Mouse (Mus musculus) regulatory T cell (primary cell): ENCODE measurements around the gene Spns1.
"Not testable (repeated sequence)": the region's sequence is repeated elsewhere in the genome, so short reads cannot be mapped to it uniquely, and the experiment has no call there.

Source experiments
- in situ Hi-C: fragments of 300-600 bp; cut with MboI, MseI; formaldehyde crosslinking; loops from one replicate; pipeline ENCODE4 v1.15.1; 2025; ENCODE audit warnings: high pct_unique_total_duplicates

Gene Spns1

DNA sequence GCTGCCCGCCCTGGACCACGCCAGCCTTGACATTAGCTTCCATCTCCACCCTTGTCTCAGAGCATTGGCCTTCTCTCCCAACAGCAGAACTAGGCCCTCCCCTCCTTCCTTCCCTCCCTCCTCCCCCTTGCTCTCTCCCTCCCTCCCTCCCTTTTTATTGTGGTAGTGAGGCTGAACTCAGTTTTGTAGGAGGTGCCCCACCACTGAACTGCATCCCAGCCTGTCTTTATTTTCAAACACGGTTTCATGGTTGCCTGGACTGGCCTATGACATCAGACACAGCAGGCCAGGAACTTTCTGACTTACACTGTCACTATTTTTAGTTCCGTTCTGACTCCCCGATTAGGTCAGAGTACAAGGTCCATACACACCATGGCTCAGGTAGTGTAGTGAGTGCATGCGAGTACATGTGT lies 37.0 kb downstream of the Spns1 start:
- in situ Hi-C loops, result no loop called here

DNA sequence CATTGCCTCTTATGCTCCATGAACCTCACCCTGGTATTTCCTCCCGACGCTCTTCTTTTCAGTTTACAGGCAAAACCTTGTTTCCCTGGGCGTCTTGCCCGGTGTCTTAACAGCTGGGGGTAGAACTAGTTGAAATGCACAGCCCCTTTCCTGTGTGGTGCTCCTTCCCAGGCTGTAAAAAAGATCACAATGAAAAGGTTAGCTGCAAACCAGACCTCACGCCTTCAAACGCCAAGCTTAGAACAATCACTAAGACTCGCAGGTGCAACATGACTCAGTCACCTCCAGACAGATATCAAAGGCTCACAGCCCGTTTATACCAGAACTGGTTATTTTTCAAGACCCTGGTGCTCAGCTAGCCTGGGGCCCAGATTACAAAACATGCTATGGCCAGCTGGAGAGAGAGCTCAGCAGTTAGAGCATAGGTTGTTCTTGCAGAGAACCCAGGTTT lies 37.7 kb downstream of the Spns1 start:
- in situ Hi-C loops, result no loop called here

DNA sequence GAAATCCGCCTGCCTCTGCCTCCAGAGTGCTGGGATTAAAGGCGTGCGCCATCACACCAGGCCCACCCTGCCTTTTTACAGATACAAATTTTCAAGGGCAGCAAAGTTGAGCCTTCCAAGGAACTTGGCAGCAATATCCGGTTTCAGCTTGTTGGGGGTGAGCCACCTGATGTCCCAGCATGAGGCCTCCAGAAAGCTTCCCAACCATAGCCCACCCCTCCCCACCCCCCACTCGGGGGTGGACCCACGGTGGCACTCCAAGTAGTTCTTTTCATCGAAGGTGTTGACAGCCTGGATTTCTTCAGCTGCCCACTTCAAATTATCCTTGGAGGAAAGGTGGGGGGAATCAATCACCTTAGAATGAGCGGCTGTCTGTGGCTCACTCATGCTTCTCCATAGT lies 38.3 kb downstream of the Spns1 start:
- in situ Hi-C loops, result no loop called here

DNA sequence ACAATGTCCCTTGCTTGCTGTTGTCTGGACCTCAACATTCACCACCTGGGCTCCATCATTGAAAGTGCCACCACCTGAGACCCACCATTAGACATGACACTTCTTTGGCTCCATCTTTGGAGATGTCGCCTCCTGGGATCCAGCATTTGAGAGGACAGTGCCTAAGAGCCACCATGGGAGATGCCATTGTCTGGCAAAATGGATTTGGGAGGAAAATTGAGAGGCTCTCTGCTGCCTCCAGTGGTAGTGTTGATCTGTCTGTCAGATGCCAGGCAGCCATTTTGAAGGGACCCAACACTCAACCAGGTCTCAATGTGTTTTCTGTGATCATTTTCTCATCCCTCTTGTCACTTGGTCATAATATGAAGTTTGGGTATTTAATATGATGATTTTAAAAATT lies 41.7 kb downstream of the Spns1 start:
- in situ Hi-C loops, result no loop called here

DNA sequence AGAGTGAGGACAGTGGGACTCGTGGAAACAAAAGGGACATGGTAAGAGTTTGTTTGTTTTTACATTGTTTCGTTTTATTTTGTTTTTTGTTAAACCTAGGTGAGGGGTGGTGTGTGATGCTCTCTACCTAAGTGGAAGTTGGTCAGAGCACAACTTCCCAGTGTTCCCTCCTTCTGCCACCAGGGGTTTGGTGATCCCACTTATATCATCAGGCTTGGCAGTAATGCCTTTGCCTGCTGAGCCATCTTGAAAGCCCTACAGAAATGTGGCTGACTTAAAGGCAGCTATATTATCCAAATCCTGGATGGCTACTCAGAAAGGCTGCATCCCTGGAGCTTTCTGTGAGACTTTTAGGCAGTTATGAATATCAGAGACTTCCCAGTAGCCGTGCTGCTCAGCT lies 44.6 kb downstream of the Spns1 start:
- in situ Hi-C loops, result loop anchor here (5.0 kb wide), 1 partner anchor 35 kb away; the partner anchor contains the start of gene Lat

DNA sequence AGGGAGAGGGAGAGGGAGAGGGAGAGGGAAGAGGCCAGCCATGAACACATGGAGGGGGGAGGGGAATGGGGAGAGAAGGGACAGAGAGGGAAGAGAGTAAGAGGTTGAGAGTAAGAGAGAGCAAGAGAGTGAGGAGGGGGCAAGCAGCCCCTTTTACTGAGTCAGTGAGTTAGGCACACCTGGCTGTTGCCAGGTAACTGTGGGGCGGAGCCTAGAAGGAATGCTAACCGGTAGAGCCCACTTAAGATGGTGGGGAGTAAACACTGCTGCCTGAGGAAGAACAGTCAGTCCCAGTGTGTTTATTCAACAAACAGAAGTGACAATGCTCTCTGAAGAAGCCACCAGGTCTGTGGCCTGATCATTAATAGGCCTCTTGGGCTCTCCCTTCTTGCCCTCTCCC lies 46.6 kb downstream of the Spns1 start:
- in situ Hi-C loops, result loop anchor here (5.0 kb wide), 1 partner anchor 37 kb away; the partner anchor contains the start of gene Lat

DNA sequence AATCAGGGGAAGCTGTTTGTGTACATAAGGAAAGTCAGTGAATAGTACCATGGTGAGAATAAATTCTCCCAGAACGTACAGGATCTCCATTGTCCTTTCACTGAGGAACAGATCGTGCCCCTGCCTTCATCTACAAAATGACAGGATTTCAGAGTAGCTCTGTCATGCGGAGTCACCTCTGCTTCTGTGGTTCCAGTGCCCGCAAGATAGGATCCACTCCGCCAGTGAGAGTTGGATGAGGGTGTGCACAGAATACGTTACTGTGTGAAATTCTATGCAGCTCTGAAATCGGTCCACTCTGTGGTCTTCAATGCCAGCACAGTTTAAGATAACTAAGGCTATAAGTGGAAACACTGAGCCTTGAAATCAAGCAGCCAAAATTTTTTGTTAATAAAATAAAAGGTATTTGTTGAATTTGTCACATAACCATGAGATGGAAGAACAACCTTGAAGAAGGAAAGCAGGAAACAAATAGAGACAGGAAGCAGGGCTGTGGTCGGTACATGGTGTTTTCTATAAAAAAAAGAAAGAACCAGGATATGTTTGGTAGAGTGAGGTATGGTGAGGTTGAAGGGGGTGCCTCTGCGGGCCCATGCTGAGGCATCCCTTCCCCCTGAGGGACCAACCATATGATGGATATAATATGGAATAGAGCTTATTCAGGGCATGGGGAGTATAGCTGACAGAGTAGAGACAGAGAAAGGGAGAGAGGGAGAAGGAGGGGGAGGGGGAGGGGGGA lies 47.2 kb downstream of the Spns1 start:
- in situ Hi-C loops, result loop anchor here (5.0 kb wide), 1 partner anchor 37 kb away; the partner anchor contains the start of gene Lat

DNA sequence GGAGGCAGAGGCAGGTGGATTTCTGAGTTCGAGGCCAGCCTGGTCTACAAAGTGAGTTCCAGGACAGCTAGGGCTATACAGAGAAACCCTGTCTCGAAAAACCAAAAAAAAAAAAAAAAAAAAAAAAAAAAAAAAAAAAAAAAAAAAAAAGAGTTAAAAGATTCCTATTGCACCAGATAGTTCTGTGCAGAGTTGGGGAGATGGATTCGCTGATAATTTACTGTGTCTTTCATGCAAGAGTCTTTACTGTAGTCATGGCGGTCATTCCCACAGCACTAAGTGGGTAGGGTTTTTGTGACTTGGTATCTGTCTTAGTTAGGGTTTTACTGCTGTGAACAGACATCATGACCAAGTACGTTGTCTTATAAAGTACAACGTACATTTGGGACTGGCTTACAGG lies 48.4 kb downstream of the Spns1 start:
- in situ Hi-C loops, result not testable (repeated sequence)

DNA sequence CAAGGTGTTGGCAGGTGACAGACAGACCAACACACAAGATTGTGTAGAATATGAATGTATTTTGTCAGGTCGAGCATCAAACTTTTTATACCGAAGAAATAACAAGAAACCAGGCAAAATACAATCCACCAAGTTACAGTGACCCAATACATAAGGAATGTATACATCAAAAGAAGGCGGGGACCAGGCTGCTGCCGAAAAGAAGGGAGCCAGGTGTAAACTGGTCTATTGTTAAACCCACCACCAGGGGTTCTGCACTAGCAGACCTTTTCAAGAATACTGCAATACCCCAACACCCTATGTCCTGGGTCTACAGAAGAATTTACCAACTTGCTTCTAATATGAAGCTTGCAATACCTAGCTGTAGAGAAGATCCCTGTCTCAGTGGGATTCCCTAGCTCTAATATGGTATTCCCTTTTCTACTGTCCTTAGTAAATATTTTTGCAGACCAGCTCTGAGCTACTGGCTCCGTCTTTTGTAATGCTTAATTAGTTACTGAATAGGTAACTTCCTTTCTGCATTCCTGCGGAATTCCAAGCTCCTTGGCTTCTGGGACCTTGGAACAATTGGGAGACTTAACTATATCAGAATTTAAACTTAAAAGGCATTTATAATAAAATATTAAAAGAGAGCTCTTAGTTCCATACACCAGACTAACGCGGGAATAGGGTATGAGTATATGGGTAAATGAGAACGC lies 51.5 kb downstream of the Spns1 start:
- in situ Hi-C loops, result not testable (repeated sequence)

DNA sequence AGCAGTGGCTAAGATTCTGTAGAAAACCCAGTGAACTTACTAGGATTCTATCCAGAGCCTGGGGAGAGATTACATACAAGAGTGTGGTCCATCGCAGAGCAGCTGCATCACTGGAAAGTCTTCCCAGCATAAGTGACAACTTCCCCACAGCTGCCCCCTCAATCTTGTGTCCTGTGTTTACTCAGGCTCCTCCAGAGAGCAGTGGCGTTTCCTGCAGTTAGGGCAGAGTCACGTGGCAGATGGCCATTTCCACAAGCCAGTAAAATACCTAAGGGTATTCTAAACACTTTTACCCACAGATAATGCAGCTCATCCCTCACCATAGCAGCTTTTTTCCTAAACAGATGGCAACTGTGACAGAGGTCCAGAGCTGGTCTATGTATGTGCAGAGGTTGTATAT lies 52.5 kb downstream of the Spns1 start:
- in situ Hi-C loops, result no loop called here

DNA sequence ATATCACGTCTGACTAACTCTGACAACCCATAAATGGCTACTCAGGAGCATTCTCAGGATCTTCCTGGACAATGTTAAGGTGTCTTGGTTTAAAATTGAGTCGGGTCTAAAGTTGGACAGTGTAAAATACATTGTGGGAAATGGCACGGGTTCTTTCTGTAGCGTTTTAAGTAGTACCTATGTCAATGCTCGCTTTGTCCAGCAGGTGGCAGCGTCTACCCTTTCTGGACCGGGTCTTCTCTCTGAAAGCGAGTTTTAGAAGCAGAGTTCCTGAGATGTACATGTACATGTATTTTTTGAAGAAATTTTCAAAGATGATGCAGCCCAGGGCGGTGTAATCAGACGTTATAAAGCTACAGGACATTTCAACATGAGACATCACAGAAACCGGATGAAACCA lies 53.5 kb downstream of the Spns1 start:
- in situ Hi-C loops, result no loop called here
